Mouse (Mus musculus): ENCODE data around the gene Mgarp. TPM values are rescaled to one million over a fixed set of nuclear protein-coding genes. Genes with fewer than 3 reads are reported as not detected.
"Not testable (repeated sequence)": the region's sequence is repeated elsewhere in the genome, so short reads cannot be mapped to it uniquely, and the experiment has no call there.

Gene Mgarp
- polyA plus RNA-seq, 1 experiment from 2014 or later, result 9.5 TPM

DNA sequence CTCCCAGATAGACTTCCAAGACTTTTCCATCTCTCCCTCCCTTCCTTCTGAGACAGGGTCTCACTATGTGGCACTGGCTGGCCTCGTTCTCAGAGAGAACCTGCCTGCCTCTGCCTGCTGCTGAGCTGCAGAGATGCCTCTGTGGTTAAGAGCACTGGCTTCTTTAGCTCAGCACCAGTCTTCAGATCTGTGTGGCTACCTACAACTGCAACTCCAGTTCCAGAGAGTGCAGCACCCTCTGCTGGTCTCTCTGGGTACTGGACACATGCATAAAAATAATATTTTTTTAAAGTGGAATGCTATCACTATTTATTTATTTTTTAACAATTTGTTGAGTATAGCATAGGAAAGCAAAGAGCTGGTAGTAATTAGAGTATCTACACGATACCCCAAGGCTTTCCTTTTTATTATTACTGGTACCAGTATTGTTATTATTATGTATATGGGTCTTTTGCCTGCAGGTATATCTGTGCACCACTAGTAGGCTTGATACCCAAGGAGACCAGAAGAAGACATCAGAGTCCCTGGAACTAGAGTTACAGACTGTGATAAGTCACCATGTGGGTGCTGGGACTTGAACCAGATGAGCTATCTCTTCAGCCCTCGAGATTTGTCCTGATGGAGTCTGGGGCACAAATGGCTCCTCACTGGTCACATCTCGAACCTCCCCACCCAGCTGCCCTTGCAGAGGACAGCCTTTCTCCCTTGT is 43.1 kb downstream of the Mgarp start:
- peaks cover 19% of the 10 kb centered on the region for H3K4me1 ChIP-seq (replicated peaks)
- H3K4me2 ChIP-seq, result no peak overlapping the region
- H3K36me3 ChIP-seq, result no peaks in the 10 kb centered on the region
- no peak overlapping the region for H3K4me3 ChIP-seq
- no peaks in the 10 kb centered on the region for H3K27me3 ChIP-seq
- H3K27ac ChIP-seq, result no peak overlapping the region
- ATAC-seq (replicated peaks; ENCODE audit: insufficient number of reproducible peaks, insufficient read depth, low FRiP score, low read depth), result no peak
- no peak overlapping the region for H3K9ac ChIP-seq
- no peaks in the 10 kb centered on the region for H3K9me3 ChIP-seq (replicated peaks)
- 70% methylated on average over 4 of the region's 4 CpGs for WGBS

DNA sequence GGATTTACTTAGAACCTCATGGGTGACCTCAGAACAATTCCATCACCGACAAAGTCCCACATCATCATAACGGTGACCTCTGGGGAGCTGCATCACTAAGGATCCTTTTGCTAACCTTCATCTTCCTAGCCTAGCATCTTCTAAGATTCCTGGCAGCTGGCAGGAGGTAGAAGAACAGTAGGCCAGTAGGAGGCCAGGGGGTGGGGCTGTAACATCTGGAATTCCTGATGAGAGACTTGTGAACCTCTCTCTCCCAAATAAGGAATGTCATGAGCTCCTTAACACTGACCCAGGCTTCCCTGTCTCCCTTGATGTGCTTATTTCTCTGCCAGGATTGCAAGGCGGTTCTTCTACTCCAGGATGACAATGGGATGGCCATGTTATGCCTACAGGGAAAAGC is 45.7 kb downstream of the Mgarp start:
- no peaks in the 10 kb centered on the region for H3K36me3 ChIP-seq
- H3K4me1 ChIP-seq (replicated peaks), result peaks cover 9% of the 10 kb centered on the region
- H3K9me3 ChIP-seq (replicated peaks), result no peaks in the 10 kb centered on the region
- no peaks in the 10 kb centered on the region for H3K27me3 ChIP-seq
- no peak for ATAC-seq (replicated peaks; ENCODE audit: insufficient number of reproducible peaks, insufficient read depth, low FRiP score, low read depth)
- no peak overlapping the region for H3K4me2 ChIP-seq
- WGBS, result 26% methylated on average over 3 of the region's 3 CpGs
- no peak overlapping the region for H3K27ac ChIP-seq
- H3K9ac ChIP-seq, result no peak overlapping the region
- no peak overlapping the region for H3K4me3 ChIP-seq

DNA sequence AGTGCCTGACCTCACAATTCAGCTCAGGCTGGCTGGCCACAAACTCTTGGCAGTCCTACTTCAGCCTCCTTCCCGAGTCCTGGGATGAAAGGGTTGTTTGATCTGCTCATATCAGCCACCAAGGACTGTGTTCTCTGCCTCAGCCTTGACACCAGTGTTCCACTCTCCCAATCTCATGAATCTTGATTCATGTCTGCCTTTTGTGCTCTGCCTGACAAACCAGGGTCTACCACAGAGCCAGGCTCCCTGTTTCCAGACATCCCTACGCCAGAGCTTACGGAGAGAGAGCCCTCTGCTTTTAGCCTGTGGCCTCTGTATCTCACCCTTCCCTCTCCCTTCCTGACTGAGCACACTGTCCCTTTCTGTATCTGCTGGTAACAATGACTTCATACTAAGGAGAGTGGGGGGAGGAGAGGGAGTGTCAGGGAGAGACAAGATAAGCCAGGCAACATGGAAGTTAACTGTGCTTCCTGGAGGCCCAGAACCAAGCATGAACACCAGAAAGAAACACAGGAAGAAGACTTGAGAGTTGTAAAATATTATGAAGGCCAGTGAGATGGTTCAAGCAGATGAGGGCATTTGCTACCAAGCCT is 47.8 kb downstream of the Mgarp start:
- WGBS, result 24% methylated on average over 3 of the region's 3 CpGs
- peak overlapping the region; percentile 61 for H3K27ac ChIP-seq
- ATAC-seq (replicated peaks; ENCODE audit: insufficient number of reproducible peaks, insufficient read depth, low FRiP score, low read depth), result peak; percentile 72

DNA sequence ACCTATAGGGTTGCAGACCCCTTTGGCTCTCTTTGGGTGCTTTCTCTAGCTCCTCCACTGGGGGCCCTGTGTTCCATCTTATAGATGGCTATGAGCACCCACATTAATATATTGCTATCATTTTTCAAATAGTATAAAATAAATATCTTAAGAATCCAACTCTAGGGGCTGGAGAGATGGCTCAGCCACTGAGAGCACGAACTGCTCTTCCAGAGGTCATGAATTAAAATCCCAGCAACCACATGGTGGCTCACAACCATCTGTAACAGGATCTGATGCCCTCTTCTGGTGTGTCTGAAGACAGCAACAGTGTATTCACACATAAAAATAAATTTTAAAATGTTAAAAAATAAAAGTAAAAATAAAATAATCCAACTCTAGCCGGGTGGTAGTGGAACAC is 51.5 kb downstream of the Mgarp start:
- H3K27ac ChIP-seq; ATAC-seq (replicated peaks; ENCODE audit: insufficient number of reproducible peaks, insufficient read depth, low FRiP score, low read depth); H3K4me2 ChIP-seq; H3K9me3 ChIP-seq (replicated peaks); H3K9ac ChIP-seq; H3K36me3 ChIP-seq; H3K4me3 ChIP-seq; H3K27me3 ChIP-seq: not testable (repeated sequence)
- WGBS, result 95% methylated on average over 2 of the region's 2 CpGs
- peaks cover 14% of the 10 kb centered on the region for H3K4me1 ChIP-seq (replicated peaks)

More for the DNA sequence above, 47.8 kb downstream of the Mgarp start:
- H3K9me3 ChIP-seq (replicated peaks), result no peaks in the 10 kb centered on the region
- H3K4me2 ChIP-seq, result no peak overlapping the region
- peaks cover 9% of the 10 kb centered on the region for H3K4me1 ChIP-seq (replicated peaks)
- H3K4me3 ChIP-seq, result no peak overlapping the region
- no peaks in the 10 kb centered on the region for H3K27me3 ChIP-seq
- H3K36me3 ChIP-seq, result no peaks in the 10 kb centered on the region
- H3K9ac ChIP-seq, result no peak overlapping the region

DNA sequence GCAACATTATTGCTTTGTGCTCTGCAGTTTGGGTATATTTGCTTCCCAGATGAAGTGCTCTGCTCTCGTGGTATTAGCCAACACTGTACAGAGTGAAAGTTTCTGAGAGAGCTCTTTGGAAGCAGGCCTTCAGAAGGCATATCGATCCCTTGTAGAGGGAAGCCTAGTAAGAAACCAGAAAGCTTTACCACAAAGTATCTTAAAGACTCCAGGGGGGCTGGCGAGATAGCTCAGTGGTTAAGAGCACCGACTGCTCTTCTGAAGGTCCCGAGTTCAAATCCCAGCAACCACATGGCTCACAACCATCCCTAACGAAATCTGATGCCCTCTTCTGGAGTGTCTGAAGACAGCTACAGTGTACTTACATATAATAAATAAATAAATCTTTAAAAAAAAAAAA is 52.4 kb downstream of the Mgarp start:
- 88% methylated on average over 6 of the region's 6 CpGs for WGBS
- H3K4me2 ChIP-seq; H3K27ac ChIP-seq; H3K4me3 ChIP-seq; ATAC-seq (replicated peaks; ENCODE audit: insufficient number of reproducible peaks, insufficient read depth, low FRiP score, low read depth); H3K27me3 ChIP-seq; H3K36me3 ChIP-seq; H3K9ac ChIP-seq; H3K9me3 ChIP-seq (replicated peaks): not testable (repeated sequence)
- peaks cover 14% of the 10 kb centered on the region for H3K4me1 ChIP-seq (replicated peaks)

DNA sequence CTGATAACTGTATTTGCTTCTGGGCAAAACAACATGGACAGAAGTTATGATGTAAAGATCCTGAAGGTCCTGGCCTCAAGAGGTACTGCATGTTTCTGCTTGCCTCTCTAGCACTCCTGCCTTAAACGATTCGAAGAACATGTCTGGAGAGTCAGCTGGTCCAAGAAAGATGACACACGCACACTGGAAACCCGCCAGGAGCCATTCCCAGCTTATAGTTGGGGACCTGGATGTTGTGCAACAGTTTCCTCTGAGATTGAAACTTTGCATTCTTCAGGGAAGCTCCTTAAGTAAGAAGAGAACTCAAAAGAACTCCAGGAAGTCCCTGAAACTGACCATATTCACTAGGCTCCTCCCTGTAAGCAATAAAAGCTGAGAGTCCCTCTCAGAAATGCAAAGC is 53.3 kb downstream of the Mgarp start:
- Histone ChIP-seq H3K9ac (no peak overlapping the region), H3K4me3 (no peak overlapping the region), H3K36me3 (no peaks in the 10 kb centered on the region), H3K27ac (no peak overlapping the region), H3K9me3 (replicated peaks) (no peaks in the 10 kb centered on the region), H3K4me2 (no peak overlapping the region), H3K4me1 (replicated peaks) (peaks cover 8% of the 10 kb centered on the region), H3K27me3 (no peaks in the 10 kb centered on the region)
- ATAC-seq (replicated peaks; ENCODE audit: insufficient number of reproducible peaks, insufficient read depth, low FRiP score, low read depth), result no peak
- 80% methylated on average over 4 of the region's 4 CpGs for WGBS

DNA sequence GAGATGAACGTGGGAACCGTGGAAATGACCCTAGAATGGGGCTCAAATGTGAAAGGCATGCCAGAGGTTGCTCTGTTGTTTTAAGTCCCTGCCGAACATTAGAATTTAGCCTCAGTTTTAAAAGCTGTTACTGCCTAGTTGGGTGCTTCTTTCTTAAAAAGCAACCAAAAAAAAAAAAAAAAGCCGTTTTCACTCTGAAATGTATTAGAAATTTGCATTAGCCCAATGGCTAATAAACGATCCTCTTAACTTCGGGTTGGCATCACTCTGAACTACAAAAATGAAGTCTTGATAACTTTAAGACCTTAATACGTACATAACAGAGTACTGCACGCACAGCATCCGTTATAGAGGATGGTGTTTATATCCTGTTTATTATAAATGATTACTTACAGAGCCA is 54.4 kb downstream of the Mgarp start:
- Histone ChIP-seq H3K9ac (peak overlapping the region; percentile 96), H3K27me3 (no peaks in the 10 kb centered on the region), H3K9me3 (replicated peaks) (no peaks in the 10 kb centered on the region), H3K4me3 (peak overlapping the region; percentile 93), H3K36me3 (no peaks in the 10 kb centered on the region), H3K4me2 (peak overlapping the region; percentile 95), H3K4me1 (replicated peaks) (peaks cover 9% of the 10 kb centered on the region), H3K27ac (peak overlapping the region; percentile 100)
- no peak for ATAC-seq (replicated peaks; ENCODE audit: insufficient number of reproducible peaks, insufficient read depth, low FRiP score, low read depth)
- 10% methylated on average over 9 of the region's 9 CpGs for WGBS

DNA sequence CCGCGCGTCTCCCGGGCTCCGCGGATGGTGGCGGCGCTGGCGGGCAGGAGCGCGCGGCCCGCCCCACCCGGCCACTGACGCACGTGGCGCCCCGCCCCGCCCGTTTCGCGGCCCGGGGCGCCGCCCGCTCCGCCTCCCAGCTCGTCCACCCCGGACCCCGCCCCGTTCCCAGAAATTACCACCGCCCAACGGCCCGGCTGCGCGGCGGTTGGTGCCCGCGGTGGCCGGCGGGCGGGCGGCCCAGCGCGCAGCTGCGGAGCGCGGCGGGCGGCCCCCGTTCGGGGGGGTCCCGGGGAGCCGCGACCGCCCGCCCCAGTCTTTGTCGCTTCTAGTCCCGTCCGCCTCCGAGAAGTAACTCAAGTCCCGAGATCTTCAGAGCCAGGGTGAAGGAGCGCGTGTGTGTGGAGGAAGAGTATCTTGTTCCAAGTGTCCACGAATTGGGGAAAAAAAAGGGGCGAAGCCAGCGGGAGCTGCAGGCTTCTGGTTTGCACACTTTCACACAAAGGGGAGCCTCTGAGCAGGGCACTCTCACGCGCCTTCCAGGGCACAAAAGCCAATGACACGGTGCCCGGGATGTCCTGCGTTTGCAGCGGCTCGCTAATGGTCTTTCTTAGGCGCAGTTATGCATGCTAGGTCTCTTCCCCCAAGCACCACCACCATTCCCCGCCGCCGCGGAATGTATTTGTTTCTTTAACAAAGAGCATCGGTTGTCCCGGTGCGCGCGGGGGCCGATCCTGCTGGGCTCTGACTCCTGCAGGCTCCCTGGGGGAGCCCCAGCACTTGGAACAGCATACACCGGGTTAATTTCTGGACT is 55.1 kb downstream of the Mgarp start:
- Histone ChIP-seq H3K9ac (peak overlapping the region; percentile 96), H3K4me3 (peak overlapping the region; percentile 93), H3K27me3 (no peaks in the 10 kb centered on the region), H3K4me2 (peak overlapping the region; percentile 95), H3K27ac (peak overlapping the region; percentile 100), H3K4me1 (replicated peaks) (peaks cover 9% of the 10 kb centered on the region), H3K36me3 (no peaks in the 10 kb centered on the region), H3K9me3 (replicated peaks) (no peaks in the 10 kb centered on the region)
- ATAC-seq (replicated peaks; ENCODE audit: insufficient number of reproducible peaks, insufficient read depth, low FRiP score, low read depth), result peak; percentile 87
- under 1% methylated on average over 64 of the region's 86 CpGs for WGBS

DNA sequence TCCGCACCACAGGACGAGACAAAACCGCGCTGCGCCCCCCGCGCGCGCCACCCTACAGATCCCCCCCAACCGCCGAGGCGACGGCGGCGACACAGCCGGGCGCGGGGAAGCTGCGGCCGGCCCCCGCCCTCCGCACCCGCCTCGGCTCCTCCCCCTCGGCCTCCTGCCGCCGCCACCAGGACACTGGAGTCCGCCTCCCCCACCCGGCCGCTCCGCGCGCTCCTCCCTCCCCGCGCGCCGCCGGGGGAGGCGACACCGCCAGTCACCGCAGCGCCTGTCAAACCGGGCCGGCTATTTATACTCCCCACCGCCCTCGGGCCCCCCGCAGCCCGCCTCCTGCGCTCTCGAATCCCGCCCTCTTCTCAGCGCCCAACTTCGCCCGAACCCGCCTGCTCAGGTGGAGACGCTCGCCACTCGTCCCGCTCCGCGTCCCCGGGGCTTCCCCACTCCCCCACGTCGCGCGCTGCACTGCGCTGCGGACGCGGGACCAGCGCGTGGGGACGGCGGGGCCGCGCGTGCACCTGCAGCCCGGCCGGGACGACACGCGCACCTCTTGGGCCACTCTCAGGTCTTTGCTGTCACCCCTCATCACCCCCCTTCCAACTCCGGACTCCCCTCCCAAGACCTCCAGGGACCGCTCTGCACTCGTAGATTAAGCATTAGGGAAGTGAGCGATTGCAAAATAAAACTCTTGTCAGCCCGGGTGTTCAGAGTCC is 55.8 kb downstream of the Mgarp start, which contains the start of gene Elf2:
Gene Elf2 (minus strand): TSS at position 112 of the 716 bp plus-strand sequence.
- Histone ChIP-seq H3K4me1 (replicated peaks) (peaks cover 9% of the 10 kb centered on the region), H3K9me3 (replicated peaks) (no peaks in the 10 kb centered on the region), H3K27me3 (no peaks in the 10 kb centered on the region), H3K4me2 (peak within 1 kb of the TSS; percentile 95), H3K4me3 (peak within 1 kb of the TSS; percentile 93), H3K36me3 (no peaks in the 10 kb centered on the region), H3K9ac (peak within 1 kb of the TSS; percentile 96), H3K27ac (peak within 1 kb of the TSS; percentile 100)
- ATAC-seq (replicated peaks; ENCODE audit: insufficient number of reproducible peaks, insufficient read depth, low FRiP score, low read depth), result peak; percentile 88
- WGBS, result 0% methylated on average over 67 of the region's 87 CpGs

DNA sequence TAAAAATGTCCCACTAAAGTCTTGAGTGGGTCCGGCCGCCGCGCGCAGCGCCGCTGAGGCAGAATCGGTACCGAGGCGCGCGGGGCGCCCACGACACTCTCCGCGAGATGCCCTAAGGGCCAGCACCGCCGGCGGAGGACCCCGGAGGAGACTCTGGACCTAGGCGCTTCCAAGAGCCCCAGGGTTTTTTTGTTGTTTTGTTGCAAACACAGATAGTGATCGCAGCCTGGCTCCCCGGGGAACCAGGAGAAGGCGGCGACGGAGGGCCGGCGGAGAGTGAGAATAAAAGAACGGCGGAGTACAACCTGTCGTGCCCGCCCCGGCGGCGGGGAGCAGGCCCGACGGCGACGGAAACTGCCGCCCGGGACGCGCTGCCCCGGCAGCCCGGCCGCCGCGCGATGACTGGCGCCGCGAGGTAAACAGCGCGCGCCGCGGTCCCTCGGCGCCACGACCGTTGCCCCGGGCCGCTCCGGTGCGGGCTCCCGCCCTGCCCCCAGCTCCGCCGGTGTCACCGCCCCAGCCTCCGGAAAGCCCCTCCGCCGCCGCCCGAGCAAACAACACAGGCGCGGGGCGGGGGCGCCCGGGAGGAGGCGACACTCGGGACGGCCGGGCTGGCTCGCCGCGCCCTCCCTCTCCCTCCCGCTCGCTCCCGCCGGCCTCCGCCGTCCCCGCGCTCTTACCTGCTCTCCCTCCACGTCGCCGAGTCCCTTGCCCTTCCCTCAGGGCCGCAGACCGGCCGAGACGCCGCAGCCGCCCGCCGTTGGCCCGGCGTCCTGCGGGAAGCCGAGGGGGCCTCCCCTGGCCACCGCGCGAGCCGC is 56.6 kb downstream of the Mgarp start:
- Histone ChIP-seq H3K9me3 (replicated peaks) (no peaks in the 10 kb centered on the region), H3K36me3 (no peaks in the 10 kb centered on the region), H3K4me2 (peak overlapping the region; percentile 95), H3K27ac (peak overlapping the region; percentile 100), H3K4me1 (replicated peaks) (peaks cover 14% of the 10 kb centered on the region), H3K9ac (peak overlapping the region; percentile 96), H3K4me3 (peak overlapping the region; percentile 93), H3K27me3 (no peaks in the 10 kb centered on the region)
- WGBS, result under 1% methylated on average over 100 of the region's 113 CpGs
- peak; percentile 50 for ATAC-seq (replicated peaks; ENCODE audit: insufficient number of reproducible peaks, insufficient read depth, low FRiP score, low read depth)
